Mouse (Mus musculus) right cerebral cortex, postnatal 4 days (tissue): ENCODE measurements at regions not wholly inside any gene's neighbourhood (a gene's known extent, or its start where the extent isn't known, plus 50 kb on each side); places are given as distances from the start of the nearest gene placed in this dataset.

Experiments used
- DNase-seq: peaks from one replicate; pipeline ENCODE4 v3.0.0-alpha.2; 2022

- DNase-seq: no peak
Measured at GRCm38 (mm10) chr5:50570701-50571100, 511.9 kb upstream of the Adgra3 start.

- no peak for DNase-seq
Measured at GRCm38 (mm10) chr5:50551125-50551524, 492.3 kb upstream of the Adgra3 start.

GRCm38 (mm10) chr5:50512539-50512938 is 453.7 kb upstream of the Adgra3 start:
- no peak for DNase-seq

GRCm38 (mm10) chr5:50509696-50510421 is 451.1 kb upstream of the Adgra3 start:
- no peak for DNase-seq

GRCm38 (mm10) chr5:50490223-50490622 is 431.4 kb upstream of the Adgra3 start:
- no peak for DNase-seq

GRCm38 (mm10) chr5:50476985-50477384 is 418.2 kb upstream of the Adgra3 start:
- DNase-seq: peak; percentile 77

GRCm38 (mm10) chr5:50461491-50461890 is 402.7 kb upstream of the Adgra3 start:
- no peak for DNase-seq

- peak; percentile 90 for DNase-seq
Measured at GRCm38 (mm10) chr5:50457621-50458020, 398.8 kb upstream of the Adgra3 start.

- DNase-seq: no peak
Measured at GRCm38 (mm10) chr5:50454387-50454786, 395.6 kb upstream of the Adgra3 start.

GRCm38 (mm10) chr5:50406923-50407322 is 348.1 kb upstream of the Adgra3 start:
- no peak for DNase-seq

GRCm38 (mm10) chr5:50406520-50406919 is 347.7 kb upstream of the Adgra3 start:
- no peak for DNase-seq
